Mouse (Mus musculus) megakaryocyte, embryonic 14.5 days (primary cell): Measurements from ENCODE around the gene Gse1.

Experiments used
- FLI1 ChIP-seq: IDR thresholded peaks from 2 replicates; pipeline ENCODE4 v1.6.1; 2012; ENCODE audit warnings: low read length, inconsistent platforms, mixed read lengths
- GATA1 ChIP-seq: IDR thresholded peaks from 3 replicates; pipeline ENCODE4 v1.6.1; 2012; ENCODE audit warnings: mixed read lengths, low read length, inconsistent platforms, borderline replicate concordance

DNA sequence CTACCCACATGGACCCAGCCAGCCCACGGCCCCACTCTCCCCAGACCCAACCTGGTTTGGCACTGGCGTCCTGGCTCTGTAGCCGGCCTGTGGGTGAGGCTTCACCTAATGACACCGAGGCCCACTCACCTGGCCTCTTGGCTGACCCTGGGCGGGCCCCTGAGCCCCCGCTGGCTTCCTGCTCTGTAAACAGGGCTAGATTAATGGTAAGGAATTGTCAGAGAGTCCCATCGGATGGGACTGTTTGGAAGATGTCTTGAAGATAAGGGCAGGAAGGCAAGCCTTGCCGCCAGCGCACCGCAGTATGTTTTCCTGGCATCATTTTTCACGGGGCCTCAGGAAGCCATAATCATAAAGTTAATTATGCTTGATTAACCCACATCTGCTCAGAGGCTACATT, 20.1 kb upstream of the Gse1 start:
- TF ChIP-seq GATA1 (no peak), FLI1 (no peak)
